Mouse (Mus musculus): Measurements from ENCODE around the gene Bpgm.

The Bpgm gene

DNA sequence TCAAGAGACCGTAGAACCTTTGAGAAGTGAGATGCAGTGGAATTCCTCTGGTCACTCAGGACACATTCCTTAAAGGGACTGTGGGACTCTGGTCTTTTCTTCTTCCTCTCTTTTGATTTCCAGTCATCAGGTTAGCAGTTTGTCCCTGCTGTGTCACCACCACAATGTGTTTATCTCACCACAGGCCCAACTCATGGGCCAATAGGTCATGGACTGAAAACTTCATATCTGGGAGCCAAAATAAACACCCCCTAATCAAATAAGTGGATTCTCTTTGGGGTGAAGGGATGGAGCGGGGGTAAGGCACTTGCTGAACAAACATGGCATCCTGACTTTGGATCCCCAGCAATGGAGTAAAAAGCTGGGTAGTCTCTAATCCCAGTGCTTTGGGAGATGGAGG is 52.1 kb downstream of the Bpgm start:
- DNase-seq (ENCODE audit: low spot score), result no peak

DNA sequence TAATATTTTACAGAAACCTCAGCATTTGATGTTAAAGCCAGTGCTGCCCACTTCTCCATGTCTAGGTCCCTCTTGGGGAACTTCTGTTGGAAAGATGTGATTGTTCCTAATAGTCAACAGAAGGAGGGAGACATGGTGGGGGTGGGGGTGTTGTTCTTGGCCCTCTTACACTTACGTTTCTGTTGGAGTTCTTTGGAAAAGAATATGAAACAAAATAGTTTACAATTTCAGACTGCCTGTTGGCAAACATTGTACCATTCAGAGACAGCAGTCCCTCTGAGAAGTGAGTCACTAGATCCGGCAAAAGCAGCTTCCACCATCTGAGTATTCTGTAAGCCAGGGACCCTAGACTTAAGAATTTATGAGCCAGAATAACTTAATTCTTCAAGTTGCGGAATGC is 54.0 kb downstream of the Bpgm start:
- no peak for DNase-seq (ENCODE audit: low spot score)

DNA sequence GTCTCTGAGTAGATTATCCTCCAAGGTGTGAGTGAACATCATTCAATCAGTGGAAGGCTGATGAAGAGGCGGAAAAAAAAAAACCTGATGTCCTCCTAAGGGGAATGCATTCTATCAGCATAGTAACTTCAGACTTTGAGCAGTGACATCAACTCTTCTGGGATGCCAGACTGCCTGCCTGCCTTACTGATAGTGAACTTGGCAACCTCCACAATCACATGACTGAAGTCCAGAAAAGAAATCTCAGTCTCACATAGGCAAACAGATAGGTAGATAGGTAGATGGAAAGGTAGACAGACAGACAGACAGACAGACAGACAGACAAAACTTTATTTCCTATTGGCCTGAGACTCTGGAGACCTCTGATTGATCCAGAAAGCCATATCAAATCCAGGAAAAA is 57.0 kb downstream of the Bpgm start:
- DNase-seq (ENCODE audit: low spot score), result no peak

DNA sequence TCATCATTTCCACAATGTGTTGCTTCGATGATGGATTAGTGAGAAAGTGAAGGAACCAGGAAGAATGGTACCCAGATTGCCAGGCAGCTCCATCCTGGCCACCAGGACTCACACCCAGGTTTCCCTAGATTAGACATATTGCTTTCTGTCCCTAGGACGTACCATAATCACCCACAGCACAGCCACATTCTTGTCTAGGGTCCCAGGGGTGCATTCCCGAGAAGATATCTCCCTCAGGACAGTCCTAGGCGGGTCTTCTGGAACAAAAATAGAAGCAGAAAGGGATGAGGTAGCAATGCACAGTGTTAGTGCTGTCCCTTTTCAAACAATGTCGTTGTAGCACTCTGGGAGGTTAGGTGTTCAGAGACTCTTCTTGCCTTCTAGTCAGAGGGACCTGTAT is 57.9 kb downstream of the Bpgm start:
- no peak for DNase-seq (ENCODE audit: low spot score)

DNA sequence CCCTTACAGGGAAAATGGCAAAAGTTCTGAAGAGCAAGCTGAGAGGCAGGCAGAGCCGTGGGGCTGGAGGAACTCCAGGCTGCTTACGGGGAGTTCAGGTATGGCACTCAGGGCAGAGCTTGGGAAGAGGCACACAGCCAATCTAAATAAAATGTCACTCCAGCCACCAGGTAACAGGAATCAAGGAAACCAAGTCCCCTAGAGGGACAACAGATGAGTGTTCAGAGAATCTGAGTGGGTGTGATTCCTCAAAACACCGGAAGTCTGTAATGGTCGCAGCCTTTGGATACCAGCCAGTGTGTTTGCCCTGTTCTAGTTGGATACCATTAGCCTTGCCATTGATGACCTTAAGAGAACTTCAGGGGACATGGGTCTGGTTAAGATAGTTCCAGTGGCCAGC is 66.9 kb downstream of the Bpgm start:
- no peak for DNase-seq (ENCODE audit: low spot score)

DNA sequence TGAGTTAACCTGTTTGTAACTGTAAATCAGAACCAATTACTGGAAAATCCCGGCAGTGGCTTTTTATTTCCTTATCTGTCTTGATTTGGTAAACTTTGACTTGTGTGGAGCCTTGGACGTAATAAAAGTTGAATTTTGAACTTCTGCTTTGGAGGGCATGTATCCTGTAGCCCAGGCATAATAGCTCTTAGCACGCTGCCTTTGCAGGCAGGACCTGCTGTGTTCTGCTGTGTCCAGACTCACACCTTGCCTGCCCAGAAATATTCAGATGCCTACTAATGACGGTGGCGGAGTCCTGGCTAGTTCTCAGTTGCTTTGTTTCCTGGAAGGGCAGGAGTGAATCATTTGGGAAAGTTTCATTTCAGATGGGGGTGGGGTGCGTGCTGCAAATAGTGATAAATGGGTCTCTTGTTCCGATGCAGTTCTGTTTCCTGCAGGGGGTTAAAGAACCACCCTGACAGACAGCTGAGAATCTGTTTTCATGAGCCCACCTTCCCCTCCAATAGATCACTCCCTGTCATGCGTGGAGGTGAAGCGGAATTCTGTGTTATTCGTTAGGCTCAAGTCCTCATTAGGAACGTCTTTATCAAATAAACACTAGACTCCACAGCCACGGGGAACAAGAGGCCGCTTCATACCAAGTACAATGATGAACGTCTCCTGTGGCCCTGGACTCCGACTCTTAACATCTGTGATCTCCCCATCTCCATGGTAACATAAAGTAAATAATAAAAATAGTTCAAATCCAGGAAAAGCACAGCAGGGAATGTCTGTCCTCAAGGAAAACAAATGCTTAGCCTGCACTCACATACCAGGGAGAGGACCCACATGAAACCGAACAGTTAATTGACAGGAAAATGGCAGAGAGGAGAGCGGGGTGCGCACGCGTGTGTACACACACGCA is 67.5 kb downstream of the Bpgm start:
- DNase-seq (ENCODE audit: low spot score), result peak; percentile 63

DNA sequence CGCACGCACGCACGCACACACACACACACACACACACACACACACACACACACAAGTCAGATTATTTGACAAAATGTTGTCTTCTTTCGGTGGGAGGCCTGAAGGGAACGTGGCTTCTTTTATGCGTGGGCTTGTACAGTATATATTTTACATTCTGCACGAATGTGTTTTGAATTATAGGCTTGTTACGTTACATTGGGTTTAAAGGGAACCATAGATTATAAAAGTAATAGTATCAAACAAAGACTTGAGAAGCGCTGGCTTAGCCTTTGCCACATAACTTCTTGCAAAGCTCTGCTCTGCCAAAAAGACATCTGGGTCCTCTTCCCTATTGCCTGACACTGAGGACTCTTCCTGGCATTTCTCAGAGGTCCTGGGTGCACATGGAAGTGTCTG is 68.2 kb downstream of the Bpgm start:
- no peak for DNase-seq (ENCODE audit: low spot score)

DNA sequence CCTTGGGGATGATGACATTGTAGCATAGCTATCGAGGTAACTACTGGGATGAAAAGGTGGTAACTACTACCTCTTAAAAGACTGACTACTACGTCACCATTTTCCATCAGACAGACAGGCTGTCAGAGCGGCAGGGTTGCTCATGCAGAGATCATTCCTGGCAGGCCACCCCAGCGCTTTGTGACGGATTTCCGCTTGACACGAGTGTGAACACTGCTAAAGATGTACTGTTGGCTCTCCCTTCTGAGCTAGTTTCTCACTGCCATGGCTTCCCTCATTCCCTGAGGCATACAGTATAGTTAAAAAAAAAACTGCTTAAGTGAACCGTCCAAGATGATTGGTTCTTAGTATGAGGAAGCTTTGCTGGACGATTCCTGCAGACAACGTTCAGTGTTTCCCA is 69.3 kb downstream of the Bpgm start:
- DNase-seq (ENCODE audit: low spot score), result no peak

DNA sequence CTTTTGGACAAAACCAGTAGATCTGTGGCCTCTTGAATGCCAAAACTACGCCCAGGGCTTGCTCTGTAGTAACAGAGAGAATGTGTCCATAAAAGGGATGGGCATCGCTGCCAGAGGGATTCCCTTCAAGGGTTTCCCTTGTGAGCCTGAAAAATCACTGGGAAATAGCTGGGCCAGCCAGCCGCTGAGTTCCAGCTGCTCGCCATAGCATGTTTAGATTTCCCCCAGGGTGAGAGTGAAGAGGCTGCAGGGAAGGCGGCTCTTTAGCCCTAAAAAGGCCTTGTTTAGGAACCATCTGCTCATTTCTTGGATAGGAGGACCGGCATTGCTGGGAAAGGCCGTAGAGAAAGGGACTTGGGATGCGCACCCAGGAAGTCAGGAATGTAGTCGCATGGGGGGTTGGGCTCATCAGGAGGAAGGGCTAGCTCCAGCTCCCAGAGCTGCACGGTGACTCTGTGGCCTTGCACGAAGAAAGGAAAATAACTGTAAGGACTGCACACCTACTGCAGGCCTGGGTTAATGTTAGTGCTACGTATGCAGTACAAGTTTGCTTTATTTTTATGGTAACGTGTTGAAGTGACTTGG is 72.5 kb downstream of the Bpgm start:
- DNase-seq (ENCODE audit: low spot score), result no peak

DNA sequence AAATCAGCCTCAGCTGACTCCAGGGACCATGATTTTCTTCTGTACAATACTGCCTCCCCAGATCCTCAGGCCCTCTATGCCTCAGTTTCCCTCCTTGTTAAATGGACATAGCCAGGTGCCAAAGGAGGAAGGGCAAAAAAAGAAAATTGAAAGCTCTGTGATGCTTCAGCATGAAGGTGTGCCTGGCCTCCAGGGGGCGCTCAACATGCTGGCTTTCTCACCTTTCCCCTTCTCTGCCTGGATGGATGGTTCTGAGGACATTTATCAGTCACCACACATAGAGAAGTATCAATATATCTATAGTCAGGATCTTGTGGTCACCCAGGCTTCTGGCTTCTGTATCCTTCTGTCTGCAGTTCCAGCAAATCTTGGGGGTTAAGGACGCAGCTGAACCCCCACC is 73.0 kb downstream of the Bpgm start:
- DNase-seq (ENCODE audit: low spot score), result peak; percentile 65

DNA sequence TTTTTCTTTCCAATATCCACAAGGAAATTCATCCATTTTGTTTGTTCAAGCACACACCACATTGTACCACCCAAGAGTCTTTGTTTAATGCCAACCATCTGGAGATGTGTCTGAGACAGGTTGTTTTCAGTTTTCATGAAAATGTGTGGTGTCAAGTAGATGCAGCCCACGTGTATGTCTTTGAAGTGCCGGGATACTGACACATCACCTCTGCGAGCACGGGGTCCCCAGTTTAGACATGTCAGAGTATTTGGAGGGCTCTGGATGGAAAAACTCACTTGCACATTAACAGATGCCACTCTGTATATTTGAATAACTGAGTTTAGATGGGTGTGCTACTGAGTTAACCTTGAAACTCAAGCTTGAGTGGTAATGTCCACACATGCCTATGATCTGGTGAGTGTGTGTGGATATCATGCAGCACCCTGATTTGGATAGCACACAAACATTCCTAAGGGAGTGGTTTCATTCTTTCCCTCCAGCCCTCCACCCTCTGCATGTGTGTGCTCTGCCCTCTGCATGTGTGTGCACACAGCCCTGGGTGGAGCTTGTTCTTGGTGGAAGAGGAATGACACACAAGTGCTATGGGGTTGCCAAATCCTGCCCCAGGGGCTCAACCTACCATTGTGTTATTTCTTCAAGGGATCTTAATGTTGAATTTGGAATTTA is 76.6 kb downstream of the Bpgm start:
- DNase-seq (ENCODE audit: low spot score), result no peak

DNA sequence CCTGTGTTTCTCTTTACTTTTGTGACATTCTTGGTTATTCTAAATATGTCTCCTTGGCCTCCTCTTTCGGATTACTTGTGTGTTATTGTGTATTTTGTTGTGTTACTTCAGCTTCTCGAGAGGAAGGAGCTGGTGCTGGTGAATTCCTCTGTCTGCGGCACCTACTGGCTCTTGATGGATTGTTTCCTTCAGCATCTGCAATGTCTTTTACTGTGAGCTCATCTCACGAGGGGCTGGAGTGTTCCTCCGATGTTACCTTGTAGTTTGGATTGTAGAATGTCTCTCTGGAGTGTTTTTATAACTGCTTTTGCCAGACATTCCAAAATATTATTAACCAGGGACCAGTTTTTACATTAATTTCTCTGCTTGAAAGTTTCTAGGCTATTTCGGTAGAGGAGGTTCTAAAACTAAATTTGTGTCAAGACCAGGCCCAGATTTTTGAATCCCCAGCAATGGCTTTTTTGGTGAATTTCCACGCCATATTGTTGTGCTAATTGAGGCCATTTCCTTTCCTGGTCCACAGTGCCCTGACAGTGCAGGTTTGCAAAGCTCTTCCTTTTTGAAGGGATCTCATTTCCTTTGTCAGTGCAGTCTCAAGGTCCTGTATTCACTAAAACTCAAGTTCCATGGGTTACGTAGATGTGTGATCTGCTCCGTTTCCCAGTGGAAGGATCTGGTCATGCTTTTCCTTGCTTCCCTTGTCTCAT is 78.4 kb downstream of the Bpgm start:
- no peak for DNase-seq (ENCODE audit: low spot score)

All from embryo, embryonic 10.5 days (tissue).